Mouse (Mus musculus): ENCODE data around the gene Oat.

DNA sequence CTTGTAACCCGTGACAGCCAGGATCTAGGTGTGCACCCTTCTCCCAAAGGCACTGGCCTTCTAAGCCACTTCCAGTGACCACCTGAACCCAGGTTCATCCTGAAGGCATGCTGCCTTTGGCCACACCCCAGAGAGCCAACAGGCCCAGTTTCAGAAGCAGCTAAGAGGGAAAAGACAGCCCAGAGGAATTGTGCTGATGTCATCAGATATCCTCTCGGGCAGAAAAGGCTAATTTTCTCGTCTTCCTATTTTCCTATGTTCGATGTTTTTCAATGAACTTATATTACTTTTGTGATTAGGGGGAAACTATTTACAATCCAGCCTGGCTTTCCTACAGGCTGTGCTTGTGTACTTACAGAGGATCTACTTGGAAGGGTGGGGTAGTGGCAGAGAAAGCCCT is 35.6 kb downstream of the Oat start:
- TF ChIP-seq CTCF (IDR thresholded peaks at IDR 0.05; ENCODE audit: control insufficient read depth, insufficient read depth, insufficient read length): no peak
- TF ChIP-seq MAX (IDR thresholded peaks at IDR 0.05): no peak
